Mouse (Mus musculus) myocyte (in vitro differentiated cells): ENCODE measurements around the gene Ramp2. TPM values are rescaled to one million over a fixed set of nuclear protein-coding genes. Genes with fewer than 3 reads are reported as not detected.

ENCODE experiments used
- H3K27me3 ChIP-seq: one replicate; pipeline ENCODE4 v1.6.1; 2011; ENCODE audit not compliant: control insufficient read depth, insufficient read depth, insufficient read length
- H3K36me3 ChIP-seq: one replicate; pipeline ENCODE4 v1.6.1; 2011; ENCODE audit not compliant: control insufficient read depth, insufficient read depth
- H3K4me2 ChIP-seq: one replicate; pipeline ENCODE4 v1.6.1; 2011; ENCODE audit warnings: low read depth, control low read depth
- H3K4me3 ChIP-seq: one replicate; pipeline ENCODE4 v1.5.1; 2011; ENCODE audit warnings: mild to moderate bottlenecking, control low read depth, moderate library complexity
- H3K79me2 ChIP-seq: one replicate; pipeline ENCODE4 v1.6.1; 2011; ENCODE audit not compliant: control insufficient read depth, insufficient read depth
- H3ac ChIP-seq: one replicate; pipeline ENCODE4 v1.6.1; 2011; ENCODE audit not compliant: control insufficient read depth, insufficient read length
- CEBPB ChIP-seq: IDR thresholded peaks from 2 replicates; pipeline ENCODE4 v1.6.1; 2011; ENCODE audit warnings: mild to moderate bottlenecking, moderate library complexity; ENCODE audit not compliant: poor library complexity, insufficient read depth, severe bottlenecking
- E2F4 ChIP-seq: IDR thresholded peaks from one replicate; pipeline ENCODE4 v1.6.1; 2011; ENCODE audit warnings: mild to moderate bottlenecking, control low read depth, moderate library complexity; ENCODE audit not compliant: insufficient read depth
- MAX ChIP-seq: IDR thresholded peaks from one replicate; pipeline ENCODE4 v1.6.1; 2011; ENCODE audit warnings: low read depth, mild to moderate bottlenecking, control low read depth
- MYOD1 ChIP-seq, 3 experiments: IDR thresholded peaks; one replicate each; pipeline ENCODE4 v1.6.1; 2011; ENCODE audit warnings: control low read depth in 2 of 3, low read depth in 2 of 3, mild to moderate bottlenecking in 2 of 3, moderate library complexity in 1 of 3; ENCODE audit not compliant: insufficient read length in 2 of 3, control insufficient read depth in 1 of 3
- MYOG ChIP-seq, 3 experiments: IDR thresholded peaks; one replicate each; pipeline ENCODE4 v1.6.1; 2011; ENCODE audit warnings: control low read depth in 2 of 3, low read depth in 2 of 3, mild to moderate bottlenecking in 2 of 3; ENCODE audit not compliant: insufficient read length in 2 of 3, control insufficient read depth in 1 of 3, insufficient read depth in 1 of 3
- POLR2A ChIP-seq: IDR thresholded peaks from one replicate; pipeline ENCODE4 v1.6.1; 2011; ENCODE audit warnings: low read depth, mild to moderate bottlenecking, control low read depth, moderate library complexity; ENCODE audit not compliant: insufficient read length
- POLR2AphosphoS2 ChIP-seq: IDR thresholded peaks from one replicate; pipeline ENCODE4 v1.6.1; 2011; ENCODE audit warnings: low read depth, control low read depth; ENCODE audit not compliant: insufficient read length
- REST ChIP-seq: IDR thresholded peaks from one replicate; pipeline ENCODE4 v1.6.1; 2011; ENCODE audit warnings: mild to moderate bottlenecking, control low read depth, moderate library complexity; ENCODE audit not compliant: insufficient read depth, insufficient read length
- SRF ChIP-seq: IDR thresholded peaks from one replicate; pipeline ENCODE4 v1.6.1; 2011; ENCODE audit warnings: low read depth; ENCODE audit not compliant: control insufficient read depth, insufficient read length
- TCF12 ChIP-seq: IDR thresholded peaks from one replicate; pipeline ENCODE4 v1.6.1; 2011; ENCODE audit warnings: mild to moderate bottlenecking, control low read depth; ENCODE audit not compliant: poor library complexity, insufficient read depth, severe bottlenecking
- TCF3 ChIP-seq: IDR thresholded peaks from one replicate; pipeline ENCODE4 v1.6.1; 2011; ENCODE audit warnings: low read depth, control low read depth; ENCODE audit not compliant: insufficient read length
- USF1 ChIP-seq: IDR thresholded peaks from one replicate; pipeline ENCODE4 v1.6.1; 2011; ENCODE audit warnings: low read depth, mild to moderate bottlenecking, control low read depth, moderate library complexity
- polyA plus RNA-seq: library from polyadenylated mRNA; unstranded; fragments of >200 nt; fragmentation: generic; extraction: Trizol; gene quantifications from one replicate; pipeline ENCODE4 v1.2.1, GENCODE M21; 2012; ENCODE audit warnings: missing spikeins

The Ramp2 gene
- polyA plus RNA-seq, 1 experiment, result 2.5 TPM

- no peak overlapping the region for H3ac ChIP-seq
- no peak overlapping the region for H3K4me2 ChIP-seq
- H3K4me3 ChIP-seq, result no peak overlapping the region
- no peak for TF ChIP-seq TCF12
- no peak for TF ChIP-seq MYOG (IDR thresholded peaks at IDR 0.05; ENCODE audit: control insufficient read depth in 1 of 3, insufficient read depth in 1 of 3, insufficient read length in 2 of 3, low read depth in 2 of 3)
- TF ChIP-seq POLR2A, result no peak
- TF ChIP-seq SRF, result no peak
- TF ChIP-seq MAX, result no peak
- no peak for TF ChIP-seq USF1
- no peak for TF ChIP-seq POLR2AphosphoS2
- TF ChIP-seq MYOD1 (IDR thresholded peaks at IDR 0.05; ENCODE audit: control insufficient read depth in 1 of 3, insufficient read length in 2 of 3, low read depth in 2 of 3), result no peak
- no peak for TF ChIP-seq E2F4
- no peak for TF ChIP-seq TCF3
- H3K27me3 ChIP-seq, result peaks cover 55% of the 10 kb centered on the region
- H3K36me3 ChIP-seq, result no peaks in the 10 kb centered on the region
- H3K79me2 ChIP-seq, result no peaks in the 10 kb centered on the region
These were observed 19.2 kb downstream of the Ramp2 start for GRCm38 (mm10) chr11:101264954-101265471.

DNA sequence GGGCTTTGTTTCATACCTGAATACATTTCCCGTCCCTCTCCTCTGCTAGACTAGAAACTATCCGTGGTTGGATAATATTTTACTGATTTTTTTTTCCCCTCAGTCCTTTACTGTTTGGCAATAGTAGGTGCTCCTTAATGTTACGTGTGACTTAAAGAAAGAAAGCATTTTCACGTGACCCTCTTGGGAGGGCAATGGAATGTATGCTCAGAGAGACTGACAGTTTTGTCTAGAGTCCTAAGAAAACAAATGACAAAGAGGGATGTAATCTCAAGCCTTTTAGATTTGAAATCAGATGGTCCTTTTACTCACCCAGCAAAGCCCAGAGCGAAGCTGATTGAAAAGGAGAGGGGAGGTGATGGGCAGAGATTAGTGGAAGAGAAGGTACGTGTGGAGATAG is 20.1 kb downstream of the Ramp2 start:
- no peak overlapping the region for H3K4me2 ChIP-seq
- H3K27me3 ChIP-seq, result peaks cover 53% of the 10 kb centered on the region
- no peak for TF ChIP-seq POLR2A
- H3K4me3 ChIP-seq, result no peak overlapping the region
- no peaks in the 10 kb centered on the region for H3K79me2 ChIP-seq
- H3K36me3 ChIP-seq, result no peaks in the 10 kb centered on the region
- H3ac ChIP-seq, result no peak overlapping the region

DNA sequence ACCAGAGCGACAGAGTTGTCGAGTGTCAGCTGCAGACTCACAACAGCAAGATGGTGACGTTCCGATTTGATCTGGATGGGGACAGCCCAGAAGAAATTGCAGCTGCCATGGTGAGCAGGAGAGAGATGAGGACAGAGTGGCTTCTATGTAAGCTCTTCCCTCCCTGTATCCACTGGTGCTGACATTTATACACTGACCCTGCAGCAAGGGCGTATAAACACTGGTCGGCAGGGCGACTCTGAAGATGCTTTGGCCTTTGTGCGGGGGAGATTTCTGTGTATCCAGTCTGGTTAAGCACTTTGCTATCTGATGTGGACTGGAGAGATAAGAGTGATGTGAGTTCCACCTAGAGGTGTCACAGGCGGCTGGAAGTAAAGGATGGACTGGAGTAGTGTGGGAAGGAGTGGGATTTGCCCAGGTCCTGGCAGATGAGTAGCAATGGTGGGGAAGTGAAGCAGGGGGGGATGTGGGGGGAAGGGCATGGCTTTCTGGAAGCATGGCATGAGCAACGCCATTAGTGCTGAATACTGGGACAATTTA is 23.8 kb downstream of the Ramp2 start:
- TF ChIP-seq POLR2AphosphoS2 (no peak), REST (no peak), MAX (no peak), CEBPB (no peak), E2F4 (no peak), SRF (no peak), MYOD1 (IDR thresholded peaks at IDR 0.05; ENCODE audit: control insufficient read depth in 1 of 3, insufficient read length in 2 of 3, low read depth in 2 of 3) (no peak), TCF3 (no peak), MYOG (IDR thresholded peaks at IDR 0.05; ENCODE audit: control insufficient read depth in 1 of 3, insufficient read depth in 1 of 3, insufficient read length in 2 of 3, low read depth in 2 of 3) (no peak), POLR2A (no peak), TCF12 (no peak), USF1 (no peak)
- H3ac ChIP-seq, result no peak overlapping the region
- H3K79me2 ChIP-seq, result no peaks in the 10 kb centered on the region
- no peaks in the 10 kb centered on the region for H3K36me3 ChIP-seq
- peaks cover 33% of the 10 kb centered on the region for H3K27me3 ChIP-seq
- H3K4me2 ChIP-seq, result no peak overlapping the region
- H3K4me3 ChIP-seq, result no peak overlapping the region

DNA sequence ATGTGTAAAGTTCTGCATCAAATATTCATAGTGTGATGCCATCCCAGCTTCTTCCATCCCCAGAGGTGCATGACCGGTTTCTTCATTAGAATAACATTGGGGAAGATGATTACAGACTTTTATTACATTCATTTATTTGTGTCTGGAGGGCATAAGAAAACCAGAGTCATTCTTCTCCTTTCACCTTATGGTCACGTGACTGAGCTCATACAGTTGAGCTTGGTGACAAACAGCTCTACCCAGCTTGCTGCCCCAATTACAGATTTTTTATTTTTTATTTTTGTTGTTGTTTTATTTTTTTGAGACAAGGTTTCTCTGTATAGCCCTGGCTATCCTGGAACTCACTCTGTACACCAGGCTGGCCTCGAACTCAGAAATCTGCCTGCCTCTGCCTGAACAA is 26.6 kb downstream of the Ramp2 start:
- no peak overlapping the region for H3ac ChIP-seq

GRCm38 (mm10) chr11:101275309-101275708 is 29.5 kb downstream of the Ramp2 start:
- no peak overlapping the region for H3ac ChIP-seq
- peaks cover 12% of the 10 kb centered on the region for H3K27me3 ChIP-seq
- no peaks in the 10 kb centered on the region for H3K36me3 ChIP-seq
- no peak overlapping the region for H3K4me2 ChIP-seq
- TF ChIP-seq TCF12 (no peak), E2F4 (no peak), MYOG (IDR thresholded peaks at IDR 0.05; ENCODE audit: control insufficient read depth in 1 of 3, insufficient read depth in 1 of 3, insufficient read length in 2 of 3, low read depth in 2 of 3) (no peak), SRF (no peak)
- H3K4me3 ChIP-seq, result no peak overlapping the region
- no peaks in the 10 kb centered on the region for H3K79me2 ChIP-seq

More for the DNA sequence above, 26.6 kb downstream of the Ramp2 start:
- Histone ChIP-seq H3K4me2 (no peak overlapping the region), H3K27me3 (peaks cover 25% of the 10 kb centered on the region), H3K79me2 (no peaks in the 10 kb centered on the region), H3K4me3 (no peak overlapping the region), H3K36me3 (no peaks in the 10 kb centered on the region)
- TF ChIP-seq TCF3, result no peak
- TF ChIP-seq POLR2A, result no peak
- TF ChIP-seq E2F4, result no peak
- peak; percentile 46 for TF ChIP-seq USF1
